Mouse (Mus musculus): Measurements from ENCODE around the gene Arap1.

DNA sequence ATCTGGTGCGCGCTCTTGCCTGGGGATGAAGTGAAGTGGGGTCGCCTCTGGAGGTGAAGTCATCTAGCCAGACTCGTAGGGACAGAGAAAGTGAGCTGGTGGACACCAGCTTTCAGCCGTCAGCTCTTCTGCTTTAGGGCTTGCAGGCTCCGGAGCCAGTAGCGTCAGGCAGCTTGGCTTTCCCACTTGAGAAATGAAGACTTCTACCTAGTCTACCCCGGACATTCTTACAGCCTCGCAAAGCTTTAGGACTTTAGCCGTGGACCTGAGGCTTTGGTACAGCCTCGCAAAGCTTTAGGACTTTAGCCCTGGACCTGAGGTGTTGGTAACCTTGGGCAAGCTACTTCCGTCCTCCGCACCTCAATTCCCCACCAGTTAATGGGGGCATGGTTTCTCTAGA, 445 bp downstream of the Arap1 start:
- TF ChIP-seq CTCF (IDR thresholded peaks at IDR 0.05; ENCODE audit: borderline replicate concordance, insufficient read depth, low read length) (no peak), POLR2A (IDR thresholded peaks at IDR 0.05; ENCODE audit: low read depth, low read length) (no peak)

All from embryonic fibroblast, embryonic 13.5 days (primary cell).